Mouse (Mus musculus) midbrain, embryonic 13.5 days (tissue): ENCODE measurements around the gene Reg4. TPM values are rescaled to one million over a fixed set of nuclear protein-coding genes. Genes with fewer than 3 reads are reported as not detected.
A peak's percentile ranks its signal among the peaks of the same experiment; 100 is the strongest.

Source experiments
- ATAC-seq: fragments of 200-750 bp; cut with Nextera tagmentation; 2 replicates; pipeline ENCODE4 v1.8.0; 2017; ENCODE audit warnings: mild to moderate bottlenecking, moderate TSS enrichment, moderate library complexity
- H3K27ac ChIP-seq: fragments of 300-500 bp; sonication (generic); 2 replicates; pipeline ENCODE4 v1.5.1; 2015; ENCODE audit warnings: inconsistent platforms, mild to moderate bottlenecking, moderate library complexity
- H3K27me3 ChIP-seq: fragments of 300-500 bp; sonication (generic); 2 replicates; pipeline ENCODE4 v1.6.1; 2015; ENCODE audit warnings: mild to moderate bottlenecking, inconsistent platforms
- H3K36me3 ChIP-seq: fragments of 300-500 bp; sonication (generic); 2 replicates; pipeline ENCODE4 v1.6.1; 2015; ENCODE audit warnings: mild to moderate bottlenecking, inconsistent platforms
- H3K4me1 ChIP-seq: fragments of 300-500 bp; sonication (generic); replicated peaks from 2 replicates; pipeline ENCODE4 v1.6.1; 2015; ENCODE audit warnings: inconsistent platforms
- H3K4me2 ChIP-seq: fragments of 300-500 bp; sonication (generic); replicated peaks from 2 replicates; pipeline ENCODE4 v1.6.1; 2015; ENCODE audit warnings: moderate library complexity, mild to moderate bottlenecking, inconsistent platforms
- H3K4me3 ChIP-seq: fragments of 300-500 bp; sonication (generic); replicated peaks from 2 replicates; pipeline ENCODE4 v1.5.1; 2015; ENCODE audit warnings: mild to moderate bottlenecking, inconsistent platforms
- H3K9ac ChIP-seq: fragments of 300-500 bp; sonication (generic); replicated peaks from 2 replicates; pipeline ENCODE4 v1.6.1; 2015; ENCODE audit warnings: mild to moderate bottlenecking, inconsistent platforms
- H3K9me3 ChIP-seq: fragments of 300-500 bp; sonication (generic); 2 replicates; pipeline ENCODE4 v1.6.1; 2016; ENCODE audit warnings: mild to moderate bottlenecking, inconsistent platforms
- WGBS: fragments of 180-500 bp; shearing (Covaris S2); methylation state at CpG from one replicate; pipeline ENCODE4 v1.1.7; 2015; 5-methylcytosine and 5-hydroxymethylcytosine counted together
- polyA plus RNA-seq: library from polyadenylated mRNA; unstranded; fragments of >200 nt; fragmentation: Nextera tagmentation; extraction: Ambion mirVana; gene quantifications from 2 replicates; pipeline ENCODE4 v1.2.1, GENCODE M21; 2015

Reg4 gene
- polyA plus RNA-seq, 1 experiment from 2014 or later = not detected

GRCm38 (mm10) chr3:98237240-98237639 is 15.3 kb downstream of the Reg4 start:
- no peak overlapping the region for H3K4me3 ChIP-seq
- H3K4me2 ChIP-seq = no peak overlapping the region
- H3K9ac ChIP-seq = no peak overlapping the region
- H3K27me3 ChIP-seq = 0 out of 2 replicates have a peak, but pooled peaks cover 5% of the 10 kb centered on the region
- no peak for ATAC-seq
- 83% methylated on average over 5 of the region's 5 CpGs for WGBS
- no peaks in the 10 kb centered on the region for H3K9me3 ChIP-seq
- no peaks in the 10 kb centered on the region; the same call in 1 of the 2 replicates for H3K4me1 ChIP-seq
- H3K36me3 ChIP-seq = no peaks in the 10 kb centered on the region
- no peak overlapping the region for H3K27ac ChIP-seq

GRCm38 (mm10) chr3:98238150-98238549 is 16.2 kb downstream of the Reg4 start:
- Histone ChIP-seq H3K27ac (no peak overlapping the region), H3K27me3 (0 out of 2 replicates have a peak, but pooled peaks cover 5% of the 10 kb centered on the region), H3K4me1 (no peaks in the 10 kb centered on the region; the same call in 1 of the 2 replicates), H3K36me3 (no peaks in the 10 kb centered on the region), H3K4me2 (no peak overlapping the region), H3K9ac (no peak overlapping the region), H3K4me3 (no peak overlapping the region), H3K9me3 (no peaks in the 10 kb centered on the region)
- 44% methylated on average over 3 of the region's 3 CpGs for WGBS
- peak; percentile 58 for ATAC-seq

- H3K4me2 ChIP-seq = no peak overlapping the region
- H3K36me3 ChIP-seq = no peaks in the 10 kb centered on the region
- H3K9me3 ChIP-seq = no peaks in the 10 kb centered on the region
- 0 out of 2 replicates have a peak, but pooled peaks cover 5% of the 10 kb centered on the region for H3K27me3 ChIP-seq
- peaks cover 15% of the 10 kb centered on the region for H3K4me1 ChIP-seq
- no peak overlapping the region for H3K9ac ChIP-seq
- no peak overlapping the region for H3K27ac ChIP-seq
- ATAC-seq = no peak
- 92% methylated on average over 3 of the region's 3 CpGs for whole genome bisulfite sequencing
- no peak overlapping the region for H3K4me3 ChIP-seq
These were observed 20.1 kb downstream of the Reg4 start for GRCm38 (mm10) chr3:98242051-98242450.

- Histone ChIP-seq H3K4me2 (no peak overlapping the region), H3K27me3 (0 out of 2 replicates have a peak, but pooled peaks cover 5% of the 10 kb centered on the region), H3K4me3 (no peak overlapping the region), H3K9ac (no peak overlapping the region), H3K9me3 (no peaks in the 10 kb centered on the region), H3K36me3 (no peaks in the 10 kb centered on the region), H3K27ac (no peak overlapping the region), H3K4me1 (peaks cover 15% of the 10 kb centered on the region)
- 70% methylated on average over 8 of the region's 8 CpGs for WGBS
- no peak for ATAC-seq
These were observed 20.6 kb downstream of the Reg4 start for GRCm38 (mm10) chr3:98242458-98243037.

- Histone ChIP-seq H3K36me3 (no peaks in the 10 kb centered on the region), H3K4me1 (peaks cover 15% of the 10 kb centered on the region), H3K27ac (no peak overlapping the region), H3K9ac (no peak overlapping the region), H3K4me2 (no peak overlapping the region), H3K9me3 (no peaks in the 10 kb centered on the region), H3K4me3 (no peak overlapping the region), H3K27me3 (0 out of 2 replicates have a peak, but pooled peaks cover 5% of the 10 kb centered on the region)
- WGBS = 15% methylated on average over 8 of the region's 8 CpGs
- no peak for ATAC-seq
These were observed 23.9 kb downstream of the Reg4 start for GRCm38 (mm10) chr3:98245892-98246291.

GRCm38 (mm10) chr3:98246985-98247751 is 25.2 kb downstream of the Reg4 start:
- WGBS = 30% methylated on average over 7 of the region's 7 CpGs
- H3K27ac ChIP-seq = no peak overlapping the region

GRCm38 (mm10) chr3:98249378-98249777 is 27.4 kb downstream of the Reg4 start:
- WGBS = 97% methylated on average over 2 of the region's 2 CpGs
- ATAC-seq = no peak

More at GRCm38 (mm10) chr3:98246985-98247751, 25.2 kb downstream of the Reg4 start:
- H3K4me3 ChIP-seq = no peak overlapping the region
- no peak for ATAC-seq
- no peaks in the 10 kb centered on the region for H3K9me3 ChIP-seq
- peaks cover 15% of the 10 kb centered on the region for H3K4me1 ChIP-seq
- H3K9ac ChIP-seq = no peak overlapping the region
- H3K36me3 ChIP-seq = no peaks in the 10 kb centered on the region
- H3K4me2 ChIP-seq = peak overlapping the region; percentile 13; the same call in 1 of the 2 replicates
- H3K27me3 ChIP-seq = no peaks in the 10 kb centered on the region

GRCm38 (mm10) chr3:98249833-98250448 is 28.0 kb downstream of the Reg4 start:
- 0 out of 2 replicates have a peak, but pooled peaks cover 3% of the 10 kb centered on the region for H3K9me3 ChIP-seq
- 88% methylated on average over 11 of the region's 11 CpGs for WGBS
- H3K36me3 ChIP-seq = no peaks in the 10 kb centered on the region
- no peak overlapping the region for H3K4me2 ChIP-seq
- peaks cover 15% of the 10 kb centered on the region for H3K4me1 ChIP-seq
- no peaks in the 10 kb centered on the region for H3K27me3 ChIP-seq
- H3K9ac ChIP-seq = no peak overlapping the region
- no peak for ATAC-seq
- H3K4me3 ChIP-seq = no peak overlapping the region
- no peak overlapping the region for H3K27ac ChIP-seq

More at GRCm38 (mm10) chr3:98249378-98249777, 27.4 kb downstream of the Reg4 start:
- no peaks in the 10 kb centered on the region for H3K27me3 ChIP-seq
- 0 out of 2 replicates have a peak, but pooled peaks cover 3% of the 10 kb centered on the region for H3K9me3 ChIP-seq
- H3K27ac ChIP-seq = no peak overlapping the region
- H3K36me3 ChIP-seq = no peaks in the 10 kb centered on the region
- no peak overlapping the region for H3K4me3 ChIP-seq
- no peak overlapping the region for H3K9ac ChIP-seq
- no peak overlapping the region for H3K4me2 ChIP-seq
- peaks cover 15% of the 10 kb centered on the region for H3K4me1 ChIP-seq

GRCm38 (mm10) chr3:98254059-98254458 is 32.1 kb downstream of the Reg4 start:
- Histone ChIP-seq H3K9ac (no peak overlapping the region), H3K9me3 (0 out of 2 replicates have a peak, but pooled peaks cover 3% of the 10 kb centered on the region), H3K4me3 (no peak overlapping the region), H3K4me2 (no peak overlapping the region), H3K4me1 (no peaks in the 10 kb centered on the region), H3K36me3 (no peaks in the 10 kb centered on the region), H3K27ac (no peak overlapping the region), H3K27me3 (no peaks in the 10 kb centered on the region)
- no peak for ATAC-seq
- WGBS = 100% methylated on average over 2 of the region's 3 CpGs

- 92% methylated on average over 8 of the region's 8 CpGs for WGBS
- no peak overlapping the region for H3K27ac ChIP-seq
- 0 out of 2 replicates have a peak, but pooled peaks cover 3% of the 10 kb centered on the region for H3K9me3 ChIP-seq
- no peaks in the 10 kb centered on the region for H3K4me1 ChIP-seq
- H3K4me2 ChIP-seq = no peak overlapping the region
- no peak for ATAC-seq
- no peaks in the 10 kb centered on the region for H3K36me3 ChIP-seq
- H3K4me3 ChIP-seq = no peak overlapping the region
- no peak overlapping the region for H3K9ac ChIP-seq
- H3K27me3 ChIP-seq = no peaks in the 10 kb centered on the region
These were observed 33.0 kb downstream of the Reg4 start for GRCm38 (mm10) chr3:98254656-98255583.

- H3K4me2 ChIP-seq = no peak overlapping the region
- H3K36me3 ChIP-seq = no peaks in the 10 kb centered on the region
- no peak overlapping the region for H3K27ac ChIP-seq
- H3K4me3 ChIP-seq = no peak overlapping the region
- no peak overlapping the region for H3K9ac ChIP-seq
- H3K27me3 ChIP-seq = no peaks in the 10 kb centered on the region
- ATAC-seq = no peak
- WGBS = 91% methylated on average over 4 of the region's 4 CpGs
- H3K9me3 ChIP-seq = no peaks in the 10 kb centered on the region
- H3K4me1 ChIP-seq = no peaks in the 10 kb centered on the region
These were observed 36.8 kb downstream of the Reg4 start for GRCm38 (mm10) chr3:98258723-98259122.
